Mouse (Mus musculus): ENCODE results near the gene Tmem140. TPM values are rescaled to one million over a fixed set of nuclear protein-coding genes. Genes with fewer than 3 reads are reported as not detected.

Tmem140 gene
- polyA plus RNA-seq, 1 experiment from 2014 or later: 2.0 TPM

DNA sequence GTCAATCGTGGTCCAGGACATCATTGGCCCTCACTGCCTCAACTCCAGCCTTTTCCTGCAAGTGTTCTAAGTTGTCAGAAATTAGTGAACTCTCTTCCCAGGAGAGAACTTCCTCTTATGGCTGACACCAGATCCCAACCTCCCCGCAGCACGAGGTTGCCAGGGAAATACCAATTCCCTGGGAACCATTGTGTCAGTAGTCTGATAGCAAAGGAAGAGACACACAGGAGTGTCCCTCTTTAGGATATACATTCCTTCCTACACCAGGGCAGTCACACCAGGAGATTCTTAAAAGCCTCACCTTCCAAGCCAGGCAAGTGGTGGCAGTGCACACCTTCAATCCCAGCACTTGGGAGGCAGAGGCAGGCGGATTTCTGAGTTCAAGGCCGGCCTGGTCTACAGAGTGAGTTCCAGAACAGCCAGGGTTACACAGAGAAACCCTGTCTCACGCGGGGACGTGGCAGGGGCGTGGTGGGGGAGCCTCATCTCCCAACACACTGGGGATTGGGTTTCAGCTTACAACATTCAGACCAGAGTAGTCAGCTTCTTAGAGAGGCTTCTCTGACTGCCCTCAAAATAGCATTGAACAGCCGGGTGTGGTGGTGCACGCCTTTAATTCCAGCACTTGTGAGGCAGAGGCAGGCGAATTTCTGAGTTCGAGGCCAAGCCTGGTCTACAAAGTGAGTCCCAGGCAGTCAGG, 50.5 kb downstream of the Tmem140 start:
- H3K4me3 ChIP-seq (replicated peaks): no peak overlapping the region
- H3K27me3 ChIP-seq: no peaks in the 10 kb centered on the region
- no peaks in the 10 kb centered on the region for H3K36me3 ChIP-seq
- H3K9ac ChIP-seq (replicated peaks): no peak overlapping the region
- WGBS: 87% methylated on average over 13 of the region's 13 CpGs
- ATAC-seq (ENCODE audit: insufficient number of reproducible peaks, insufficient read depth, low FRiP score, low TSS enrichment, low read depth): no peak
- no peaks in the 10 kb centered on the region for H3K9me3 ChIP-seq
- H3K4me1 ChIP-seq (replicated peaks): peaks cover 8% of the 10 kb centered on the region
- no peak overlapping the region for H3K27ac ChIP-seq
- H3K4me2 ChIP-seq: no peak overlapping the region

DNA sequence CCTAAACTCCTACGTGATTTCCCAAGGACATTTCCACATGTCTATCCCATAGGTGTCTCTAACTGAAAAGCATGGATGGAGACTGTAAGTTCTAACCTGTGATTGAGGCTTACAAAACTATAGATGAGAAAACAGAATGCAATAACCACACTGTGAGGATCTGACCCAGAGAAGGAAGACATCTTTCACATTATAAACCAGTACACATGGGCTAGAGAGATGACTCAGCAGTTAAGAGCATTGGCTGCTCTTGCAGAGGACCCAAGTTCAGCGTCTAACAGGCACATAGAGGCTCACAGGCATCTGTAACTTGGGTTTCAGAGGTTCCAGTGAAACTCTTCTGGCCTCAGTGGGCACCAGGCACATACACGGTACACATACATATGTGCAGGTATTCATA, 51.5 kb downstream of the Tmem140 start:
- WGBS: 87% methylated on average over 3 of the region's 3 CpGs
- Histone ChIP-seq H3K27ac (no peak overlapping the region), H3K36me3 (no peaks in the 10 kb centered on the region), H3K4me1 (replicated peaks) (peaks cover 8% of the 10 kb centered on the region), H3K4me3 (replicated peaks) (no peak overlapping the region), H3K9ac (replicated peaks) (no peak overlapping the region), H3K27me3 (no peaks in the 10 kb centered on the region), H3K9me3 (no peaks in the 10 kb centered on the region), H3K4me2 (no peak overlapping the region)
- no peak for ATAC-seq (ENCODE audit: insufficient number of reproducible peaks, insufficient read depth, low FRiP score, low TSS enrichment, low read depth)

DNA sequence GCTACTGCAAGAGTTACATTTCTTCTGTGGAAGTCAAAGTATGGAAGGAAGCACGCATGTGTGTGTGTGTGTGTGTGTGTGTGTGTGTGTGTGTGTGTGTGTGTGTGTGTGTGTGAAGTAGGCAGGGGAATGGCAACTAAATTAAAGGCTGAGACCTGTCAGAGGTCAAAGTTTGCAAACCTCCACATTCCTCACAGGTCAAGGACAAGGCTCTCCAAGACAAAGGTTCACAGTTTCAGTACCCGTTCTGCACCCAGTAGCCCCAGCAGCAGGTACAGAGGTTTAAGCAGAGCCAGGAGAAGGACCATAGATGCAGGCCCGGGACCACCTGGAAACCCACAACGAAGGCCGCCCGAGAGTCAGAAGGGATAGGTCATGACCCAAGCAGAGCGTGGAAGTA, 56.2 kb downstream of the Tmem140 start:
- no peaks in the 10 kb centered on the region for H3K27me3 ChIP-seq
- no peak overlapping the region for H3K4me2 ChIP-seq
- WGBS: 67% methylated on average over 7 of the region's 7 CpGs
- H3K36me3 ChIP-seq: no peaks in the 10 kb centered on the region
- H3K9ac ChIP-seq (replicated peaks): no peak overlapping the region
- no peak overlapping the region for H3K27ac ChIP-seq
- ATAC-seq (ENCODE audit: insufficient number of reproducible peaks, insufficient read depth, low FRiP score, low TSS enrichment, low read depth): no peak
- H3K4me3 ChIP-seq (replicated peaks): no peak overlapping the region
- no peaks in the 10 kb centered on the region for H3K9me3 ChIP-seq
- H3K4me1 ChIP-seq (replicated peaks): peaks cover 5% of the 10 kb centered on the region; the same call in 1 of the 2 replicates

DNA sequence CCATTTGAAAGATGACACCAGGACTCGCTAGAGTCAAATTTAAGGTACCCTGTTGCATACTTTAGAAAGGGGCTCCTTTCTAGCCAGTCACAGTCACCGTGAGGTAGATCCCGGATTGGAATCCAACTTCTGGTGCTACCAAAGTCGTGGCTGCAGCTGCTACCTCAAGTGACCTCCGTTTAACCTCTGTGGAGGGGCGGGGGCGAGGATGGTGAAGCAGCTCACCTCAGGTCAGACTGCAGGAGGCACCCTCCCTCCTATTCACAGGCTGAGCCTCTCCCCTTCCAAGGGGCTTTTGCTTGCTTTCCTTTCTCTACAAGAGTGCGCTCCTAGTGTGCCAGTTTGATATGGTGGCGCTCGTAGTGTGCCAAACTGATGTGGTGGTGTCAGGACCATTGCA, 57.0 kb downstream of the Tmem140 start, which contains the start of gene Stra8:
TSS of gene Stra8 (plus strand) at position 208 of the 400 bp plus-strand sequence.
- H3K9ac ChIP-seq (replicated peaks): no peak within 1 kb of the TSS
- H3K4me1 ChIP-seq (replicated peaks): peaks cover 5% of the 10 kb centered on the region; the same call in 1 of the 2 replicates
- no peak within 1 kb of the TSS for H3K4me2 ChIP-seq
- H3K27ac ChIP-seq: no peak within 1 kb of the TSS
- 36% methylated on average over 10 of the region's 10 CpGs for WGBS
- H3K36me3 ChIP-seq: no peaks in the 10 kb centered on the region
- no peak for ATAC-seq (ENCODE audit: insufficient number of reproducible peaks, insufficient read depth, low FRiP score, low TSS enrichment, low read depth)
- H3K9me3 ChIP-seq: no peaks in the 10 kb centered on the region
- H3K27me3 ChIP-seq: no peaks in the 10 kb centered on the region
- H3K4me3 ChIP-seq (replicated peaks): no peak within 1 kb of the TSS

DNA sequence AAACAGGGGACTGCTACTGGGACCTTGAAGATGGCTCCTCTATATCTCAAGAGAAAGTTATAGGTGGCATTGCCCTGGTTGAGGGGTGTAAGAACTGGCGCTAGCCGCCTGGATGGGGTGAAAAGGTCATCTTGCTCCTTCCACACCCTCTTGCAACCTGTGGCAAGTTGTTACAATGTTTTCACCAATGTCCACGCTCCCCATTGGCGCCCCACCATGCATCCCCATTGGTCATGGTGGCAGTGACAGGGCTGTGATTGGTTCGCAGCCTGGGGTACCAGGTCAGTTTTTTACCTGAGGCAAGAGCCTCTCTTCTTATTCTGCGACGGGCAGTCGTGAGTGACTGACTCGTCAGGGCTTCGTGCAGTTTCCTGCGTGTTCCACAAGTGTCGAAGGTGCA, 57.7 kb downstream of the Tmem140 start:
- ATAC-seq (ENCODE audit: insufficient number of reproducible peaks, insufficient read depth, low FRiP score, low TSS enrichment, low read depth): no peak
- no peak overlapping the region for H3K4me2 ChIP-seq
- H3K27ac ChIP-seq: no peak overlapping the region
- H3K9me3 ChIP-seq: no peaks in the 10 kb centered on the region
- WGBS: 92% methylated on average over 12 of the region's 12 CpGs
- H3K4me1 ChIP-seq (replicated peaks): peaks cover 5% of the 10 kb centered on the region; the same call in 1 of the 2 replicates
- H3K9ac ChIP-seq (replicated peaks): no peak overlapping the region
- no peak overlapping the region for H3K4me3 ChIP-seq (replicated peaks)
- no peaks in the 10 kb centered on the region for H3K36me3 ChIP-seq
- H3K27me3 ChIP-seq: no peaks in the 10 kb centered on the region

DNA sequence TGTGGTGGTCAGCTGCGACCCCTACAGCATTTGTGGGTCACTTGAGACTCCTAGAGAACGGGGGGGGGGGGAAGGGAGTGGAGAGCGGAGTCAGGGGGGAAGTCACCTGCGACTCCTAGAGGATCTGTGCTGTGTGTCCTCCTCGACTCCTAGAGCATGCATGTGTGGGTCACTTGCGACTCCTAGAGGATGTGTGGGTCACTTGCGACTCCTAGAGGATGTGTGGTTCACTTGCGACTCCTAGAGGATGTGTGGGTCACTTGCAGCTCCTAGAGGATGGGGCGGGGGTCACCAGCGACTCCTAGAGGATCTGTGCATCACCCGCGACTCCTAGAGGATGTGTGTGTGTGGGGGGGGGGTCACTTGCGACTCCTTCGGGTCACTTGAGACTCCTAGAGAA, 59.0 kb downstream of the Tmem140 start:
- no peak overlapping the region for H3K27ac ChIP-seq
- H3K4me1 ChIP-seq (replicated peaks): peaks cover 5% of the 10 kb centered on the region; the same call in 1 of the 2 replicates
- H3K4me3 ChIP-seq (replicated peaks): no peak overlapping the region
- no peaks in the 10 kb centered on the region for H3K9me3 ChIP-seq
- no peak overlapping the region for H3K4me2 ChIP-seq
- no peak for ATAC-seq (ENCODE audit: insufficient number of reproducible peaks, insufficient read depth, low FRiP score, low TSS enrichment, low read depth)
- WGBS: 59% methylated on average over 14 of the region's 14 CpGs
- H3K36me3 ChIP-seq: no peaks in the 10 kb centered on the region
- H3K27me3 ChIP-seq: no peaks in the 10 kb centered on the region
- no peak overlapping the region for H3K9ac ChIP-seq (replicated peaks)

Other genes with a start within 250 kb of the Tmem140 start
- gene Agbl3, start 82.7 kb upstream of the Tmem140 start, polyA plus RNA-seq (2016; fragmentation: Nextera tagmentation; extraction: Ambion mirVana): 8.2 and 8.3 TPM in 2 replicates
- 18.1 and 19.3 TPM in 2 replicates for gene Cyren, start 14.9 kb downstream of the Tmem140 start, polyA plus RNA-seq (2016; fragmentation: Nextera tagmentation; extraction: Ambion mirVana)
- 13.9 and 15.3 TPM in 2 replicates for gene Wdr91, start 47.7 kb downstream of the Tmem140 start, polyA plus RNA-seq (2016; fragmentation: Nextera tagmentation; extraction: Ambion mirVana)
- not detected in 2 replicates for gene Stra8, start 57.0 kb downstream of the Tmem140 start, polyA plus RNA-seq (2016; fragmentation: Nextera tagmentation; extraction: Ambion mirVana)
- gene Slc23a4, start 125.3 kb downstream of the Tmem140 start, polyA plus RNA-seq (2016; fragmentation: Nextera tagmentation; extraction: Ambion mirVana): 0.37 and 0.56 TPM in 2 replicates

Measured in limb, embryonic 12.5 days (tissue).